In genomic region chr12:112184390-112184789, GRCm38 (mm10) we compare ENCODE assay signal across 9 mouse cellular contexts. TPM values are rescaled to one million over a fixed set of nuclear protein-coding genes. Genes with fewer than 3 reads are reported as not detected.
A peak's percentile ranks its signal among the peaks of the same experiment; 100 is the strongest.
DNase-seq lines count a peak whose midpoint lies in the region; ATAC-seq lines count a peak whose summit lies in the region.
"Had no signal": no experiment of that assay in that cellular context is flagged by ENCODE, and none has a peak within 500 bp of the region (broad histone marks: within the 10 kb centered on the region; RNA-seq: fewer than 3 reads in every experiment).

No protein-coding gene starts in this region.

- H3K27ac ChIP-seq in heart, embryonic 12.5 days (ENCODE audit: poor library complexity, severe bottlenecking): peak overlapping the region; percentile 81

- peaks cover 6% of the 10 kb centered on the region for H3K36me3 ChIP-seq in heart, embryonic 12.5 days

- H3K4me1 ChIP-seq in heart, embryonic 12.5 days (replicated peaks): peaks cover 42% of the 10 kb centered on the region

- peak; percentile 25 for DNase-seq in R1 (ENCODE audit: low read depth, low spot score)
- DNase-seq in embryo, embryonic 9.5 days (ENCODE audit: extremely low spot score): peak; percentile 45
- peak; percentile 84 for DNase-seq in kidney, postnatal 14 days
- DNase-seq in lung, postnatal 36 days: peak; percentile 88
- DNase-seq in layer of hippocampus, postnatal 14 days (ENCODE audit: low spot score in 2 of 2): no peak
- DNase-seq in urinary bladder, adult 2 months (ENCODE audit: low spot score): no peak

- H3K27me3 ChIP-seq in heart, embryonic 12.5 days (replicated peaks): 0 out of 2 replicates have a peak, but pooled peaks cover 1% of the 10 kb centered on the region

- H3K9me3 ChIP-seq in heart, embryonic 12.5 days (replicated peaks): no peaks in the 10 kb centered on the region

- H3K4me2 ChIP-seq in heart, embryonic 12.5 days: no peak overlapping the region

- ATAC-seq in heart, embryonic 12.5 days (ENCODE audit: insufficient number of reproducible peaks, low FRiP score): peak; percentile 75
- ATAC-seq in cerebellum, adult (ENCODE audit: insufficient number of reproducible peaks, low FRiP score, low TSS enrichment): no peak

- 37% methylated on average over 3 of the region's 3 CpGs for WGBS in heart, embryonic 12.5 days

- H3K4me3 ChIP-seq in heart, embryonic 12.5 days: no peak overlapping the region
- H3K4me3 ChIP-seq: myocyte had no signal

- H3K9ac ChIP-seq in heart, embryonic 12.5 days: 0 out of 2 replicates have a peak overlapping the region, but pooled peaks have one; percentile 31

RNA-seq across cellular contexts. Expression of gene Kif26a, which starts 38.4 kb away (rescaled TPM):
- 2.5 and 2.7 TPM in 2 replicates for polyA plus RNA-seq in heart, embryonic 12.5 days (2016; fragmentation: Nextera tagmentation; extraction: Ambion mirVana)
- 1 to 10 TPM; 7.0 to 8.9 TPM for total RNA-seq in layer of hippocampus, postnatal 14 days (2021)
- 8.3 and 9.0 TPM in 2 replicates for polyA plus RNA-seq in urinary bladder, adult 2 months (2012; rRNA removed)

Comparison
In these comparisons a context has a peak if more than half of its experiments do, and no peak if none do; other contexts are left out.
1. DNase-seq: peak in R1 (single experiment), embryo, embryonic 9.5 days (single experiment), kidney, postnatal 14 days (single experiment) and lung, postnatal 36 days (single experiment); none in layer of hippocampus, postnatal 14 days (0 of 2) and urinary bladder, adult 2 months (single experiment).